Mouse (Mus musculus) heart, embryonic 15.5 days (tissue): Measurements from ENCODE around the gene Ccdc180. TPM values are rescaled to one million over a fixed set of nuclear protein-coding genes. Genes with fewer than 3 reads are reported as not detected.
A peak's percentile ranks its signal among the peaks of the same experiment; 100 is the strongest.

ENCODE experiments used
- ATAC-seq: fragments of 200-750 bp; cut with Nextera tagmentation; replicated peaks from 2 replicates; pipeline ENCODE4 v1.8.0; 2017; ENCODE audit warnings: low read depth, moderate TSS enrichment; ENCODE audit not compliant: insufficient number of reproducible peaks, insufficient read depth, low FRiP score
- H3K27ac ChIP-seq: fragments of 300-500 bp; sonication (generic); 2 replicates; pipeline ENCODE4 v1.5.1; 2015; ENCODE audit warnings: mild to moderate bottlenecking, inconsistent platforms
- H3K27me3 ChIP-seq: fragments of 300-500 bp; sonication (generic); 2 replicates; pipeline ENCODE4 v1.6.1; 2015; ENCODE audit warnings: inconsistent platforms
- H3K36me3 ChIP-seq: fragments of 300-500 bp; sonication (generic); 2 replicates; pipeline ENCODE4 v1.6.1; 2015; ENCODE audit warnings: mild to moderate bottlenecking, inconsistent platforms
- H3K4me1 ChIP-seq: fragments of 300-500 bp; sonication (generic); replicated peaks from 2 replicates; pipeline ENCODE4 v1.6.1; 2015; ENCODE audit warnings: inconsistent platforms
- H3K4me2 ChIP-seq: fragments of 300-500 bp; sonication (generic); 2 replicates; pipeline ENCODE4 v1.6.1; 2015; ENCODE audit warnings: inconsistent platforms, mild to moderate bottlenecking, moderate library complexity
- H3K4me3 ChIP-seq: fragments of 300-500 bp; sonication (generic); 2 replicates; pipeline ENCODE4 v1.5.1; 2015; ENCODE audit warnings: mild to moderate bottlenecking, inconsistent platforms
- H3K9ac ChIP-seq: fragments of 300-500 bp; sonication (generic); 2 replicates; pipeline ENCODE4 v1.6.1; 2015; ENCODE audit warnings: mild to moderate bottlenecking, inconsistent platforms
- H3K9me3 ChIP-seq: fragments of 300-500 bp; sonication (generic); replicated peaks from 2 replicates; pipeline ENCODE4 v1.6.1; 2016; ENCODE audit warnings: inconsistent platforms
- WGBS: fragments of 180-500 bp; shearing (Covaris S2); methylation state at CpG from one replicate; pipeline ENCODE4 v1.1.7; 2015; ENCODE audit warnings: mixed read lengths; 5-methylcytosine and 5-hydroxymethylcytosine counted together
- polyA plus RNA-seq: library from polyadenylated mRNA; unstranded; fragments of >200 nt; fragmentation: Nextera tagmentation; extraction: Ambion mirVana; gene quantifications from 2 replicates; pipeline ENCODE4 v1.2.1, GENCODE M21; 2015

Ccdc180 gene
- polyA plus RNA-seq, 1 experiment from 2014 or later, result 0.11 TPM

DNA sequence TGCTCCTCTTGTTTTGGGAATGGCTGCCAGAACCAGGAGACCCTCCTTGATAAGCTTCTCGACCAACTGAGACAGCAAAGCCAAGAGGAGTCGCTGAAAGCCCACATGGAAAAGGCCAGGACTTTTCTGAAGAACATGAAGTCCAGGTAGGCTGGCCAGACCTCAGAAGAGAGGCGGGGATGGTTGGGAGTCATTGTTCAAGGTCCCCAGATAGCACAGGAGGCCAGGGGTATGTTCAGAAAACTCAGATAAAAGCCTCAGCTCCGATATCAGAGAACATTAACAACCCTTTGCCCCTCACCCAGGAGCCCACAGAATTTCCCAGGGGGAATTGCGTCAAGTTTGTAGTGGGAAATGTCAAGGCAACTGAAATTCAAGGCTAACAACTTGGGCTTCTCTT is 21.2 kb downstream of the Ccdc180 start:
- Histone ChIP-seq H3K9ac (no peak overlapping the region), H3K36me3 (no peaks in the 10 kb centered on the region), H3K4me2 (no peak overlapping the region), H3K4me3 (no peak overlapping the region), H3K9me3 (no peaks in the 10 kb centered on the region), H3K27me3 (no peaks in the 10 kb centered on the region), H3K27ac (no peak overlapping the region), H3K4me1 (no peaks in the 10 kb centered on the region)
- WGBS, result 65% methylated on average over 5 of the region's 5 CpGs
- no peak for ATAC-seq

DNA sequence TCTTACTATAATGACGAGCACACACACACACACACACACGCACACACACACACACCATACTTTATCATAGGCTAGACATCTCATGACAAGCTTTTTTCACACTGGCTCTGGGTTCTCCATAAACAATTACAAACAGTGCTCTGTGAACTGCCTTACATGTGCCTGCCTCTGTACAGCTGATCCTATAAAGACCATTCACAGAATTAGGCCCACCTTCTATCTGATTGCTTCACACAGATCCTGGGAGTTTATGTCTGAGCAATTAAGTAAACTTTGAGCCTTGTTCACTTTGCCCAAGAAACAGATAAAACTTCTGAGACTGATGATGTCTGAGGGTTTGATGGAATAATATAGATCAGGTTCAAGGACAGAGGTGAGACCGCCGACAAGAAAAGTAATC is 21.8 kb downstream of the Ccdc180 start:
- H3K36me3 ChIP-seq, result no peaks in the 10 kb centered on the region

DNA sequence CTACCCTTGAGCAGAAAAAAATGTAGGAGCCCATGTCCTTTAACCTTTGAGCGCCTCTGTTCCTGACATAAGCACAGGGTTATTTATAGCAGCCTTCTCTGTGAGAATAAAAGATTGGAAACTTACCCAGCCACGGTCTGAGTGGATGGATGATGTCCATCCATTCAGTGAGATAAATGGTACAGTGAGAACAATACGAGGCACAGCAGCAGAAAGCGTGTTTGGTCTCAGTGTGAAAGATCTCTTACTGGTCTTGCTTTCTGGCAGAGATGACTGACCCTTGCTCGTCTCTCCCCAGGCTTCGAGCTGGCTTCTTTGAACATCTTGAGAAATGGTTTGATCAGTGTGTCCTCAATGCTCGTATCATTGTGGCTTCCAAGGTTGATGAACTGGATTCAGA is 27.0 kb downstream of the Ccdc180 start:
- ATAC-seq, result no peak
- H3K36me3 ChIP-seq, result no peaks in the 10 kb centered on the region
- H3K4me3 ChIP-seq, result no peak overlapping the region
- no peak overlapping the region for H3K27ac ChIP-seq
- WGBS, result 46% methylated on average over 7 of the region's 7 CpGs
- no peak overlapping the region for H3K4me2 ChIP-seq
- no peak overlapping the region for H3K9ac ChIP-seq
- H3K9me3 ChIP-seq, result no peaks in the 10 kb centered on the region
- no peaks in the 10 kb centered on the region for H3K4me1 ChIP-seq
- no peaks in the 10 kb centered on the region for H3K27me3 ChIP-seq

More for the DNA sequence above, 21.8 kb downstream of the Ccdc180 start:
- Histone ChIP-seq H3K27me3 (no peaks in the 10 kb centered on the region), H3K4me2 (no peak overlapping the region), H3K27ac (no peak overlapping the region), H3K9ac (no peak overlapping the region), H3K4me1 (no peaks in the 10 kb centered on the region), H3K9me3 (no peaks in the 10 kb centered on the region), H3K4me3 (no peak overlapping the region)
- 82% methylated on average over 4 of the region's 4 CpGs for whole genome bisulfite sequencing
- no peak for ATAC-seq

DNA sequence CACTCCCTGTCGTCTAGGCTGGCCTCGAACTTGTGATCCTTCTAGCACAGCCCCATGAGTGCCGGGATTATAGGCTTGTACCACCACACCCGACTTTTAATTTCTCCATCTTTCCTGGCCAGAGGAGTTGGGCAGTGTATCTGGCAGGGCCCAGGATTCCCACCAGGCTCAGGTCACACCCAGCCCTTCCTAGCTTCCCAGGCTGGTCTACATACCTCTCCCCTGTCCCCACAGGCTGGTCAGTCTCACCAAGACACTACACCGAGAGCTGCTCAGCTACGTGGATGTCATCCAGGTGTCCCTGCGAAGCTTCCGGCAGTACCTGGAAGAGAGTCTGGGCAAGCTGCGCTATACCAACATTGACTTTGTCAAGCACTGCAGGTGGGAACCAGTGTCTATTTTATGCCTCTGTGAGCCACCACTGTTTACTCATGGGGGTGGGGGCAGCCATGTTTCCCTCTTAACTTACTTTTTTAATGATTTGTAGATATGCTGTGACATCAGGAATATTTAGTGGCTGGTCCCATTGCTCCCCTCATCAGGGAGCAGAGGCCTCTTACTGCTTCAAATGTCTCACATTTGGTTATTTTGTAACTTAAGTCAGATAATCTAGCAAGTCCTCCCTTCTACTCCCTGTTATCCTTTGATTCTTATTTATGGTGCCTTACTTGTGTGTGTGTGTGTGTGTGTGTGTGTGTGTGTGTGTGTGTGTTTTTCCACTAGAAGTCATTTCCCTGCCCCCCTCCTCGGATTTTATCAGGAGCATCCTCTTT is 31.7 kb downstream of the Ccdc180 start:
- Histone ChIP-seq H3K4me2 (no peak overlapping the region), H3K4me3 (no peak overlapping the region), H3K4me1 (no peaks in the 10 kb centered on the region), H3K27ac (no peak overlapping the region), H3K36me3 (no peaks in the 10 kb centered on the region), H3K9me3 (no peaks in the 10 kb centered on the region), H3K9ac (no peak overlapping the region), H3K27me3 (no peaks in the 10 kb centered on the region; the same call in 1 of the 2 replicates)
- no peak for ATAC-seq
- WGBS, result 83% methylated on average over 10 of the region's 10 CpGs

DNA sequence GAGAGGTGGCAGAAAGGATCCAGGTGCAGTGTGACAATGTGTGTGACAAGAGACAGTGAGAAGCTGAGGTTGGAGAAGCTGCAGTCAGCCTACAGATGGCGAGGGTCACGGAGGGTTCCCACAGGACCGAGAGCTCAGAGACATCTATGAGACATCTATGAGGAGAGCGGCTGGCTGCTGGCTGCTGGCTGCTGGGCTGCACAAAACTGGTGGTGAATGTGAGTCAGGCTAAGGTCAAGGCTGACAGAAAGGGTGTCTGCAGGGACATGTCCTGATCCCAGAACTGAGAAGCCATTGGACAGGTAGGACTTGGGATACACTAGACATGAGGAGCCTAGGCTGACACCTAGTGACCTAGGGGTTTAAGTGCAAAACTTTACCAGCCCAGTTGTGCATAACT is 33.9 kb downstream of the Ccdc180 start:
- Histone ChIP-seq H3K27ac (no peak overlapping the region), H3K9me3 (no peaks in the 10 kb centered on the region), H3K9ac (no peak overlapping the region), H3K4me3 (no peak overlapping the region), H3K27me3 (no peaks in the 10 kb centered on the region; the same call in 1 of the 2 replicates), H3K36me3 (no peaks in the 10 kb centered on the region), H3K4me2 (no peak overlapping the region), H3K4me1 (no peaks in the 10 kb centered on the region)
- WGBS, result 78% methylated on average over 4 of the region's 4 CpGs
- ATAC-seq, result no peak

DNA sequence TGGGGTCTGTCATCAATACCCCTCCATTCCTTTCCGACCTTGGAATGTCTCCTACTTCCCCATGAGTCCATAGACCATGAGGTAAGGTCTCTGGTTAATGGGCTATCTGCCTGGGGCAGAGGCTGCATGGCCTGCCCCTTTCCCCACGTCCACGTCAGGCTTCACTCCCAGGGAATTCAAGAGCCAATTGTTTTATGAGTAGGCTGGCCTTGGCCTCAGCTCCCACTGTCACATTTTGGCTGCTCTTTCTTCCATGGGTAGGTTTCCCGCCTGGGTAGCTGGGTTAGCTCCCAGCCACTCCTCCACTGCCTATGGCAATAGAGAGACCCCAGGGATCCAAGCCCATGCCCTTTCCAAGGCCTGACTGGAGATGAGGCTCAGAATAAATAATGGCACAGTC is 38.5 kb downstream of the Ccdc180 start:
- H3K9ac ChIP-seq, result no peak overlapping the region
- no peak overlapping the region for H3K4me2 ChIP-seq
- no peaks in the 10 kb centered on the region for H3K9me3 ChIP-seq
- no peaks in the 10 kb centered on the region for H3K4me1 ChIP-seq
- no peak overlapping the region for H3K27ac ChIP-seq
- no peaks in the 10 kb centered on the region for H3K36me3 ChIP-seq
- no peak overlapping the region for H3K4me3 ChIP-seq
- 72% methylated on average over 4 of the region's 4 CpGs for WGBS
- H3K27me3 ChIP-seq, result no peaks in the 10 kb centered on the region; the same call in 1 of the 2 replicates
- ATAC-seq, result no peak

DNA sequence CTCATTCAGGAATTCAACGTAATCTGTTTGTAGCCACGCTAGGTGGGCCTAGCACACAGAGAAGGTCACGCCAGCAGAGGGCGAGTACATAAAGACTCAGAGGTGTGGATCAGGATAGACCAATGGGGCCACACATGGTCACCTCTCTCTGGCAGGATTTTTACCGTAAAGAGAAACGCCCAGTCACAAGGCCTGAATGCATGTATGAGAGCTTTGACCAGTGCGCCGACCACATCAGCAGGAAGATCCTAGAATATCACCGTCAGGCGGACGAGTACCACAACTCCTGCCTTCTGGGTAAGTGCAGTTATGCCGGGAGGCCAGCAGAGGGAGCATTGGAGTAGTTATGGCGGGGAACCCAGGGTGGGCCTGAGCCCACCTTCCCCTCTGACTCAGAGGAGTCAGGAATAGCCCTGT is 51.5 kb downstream of the Ccdc180 start:
- Histone ChIP-seq H3K4me2 (peak overlapping the region; percentile 42; the same call in 1 of the 2 replicates), H3K4me3 (no peak overlapping the region)
- peak; percentile 64; the same call in 1 of the 2 replicates for ATAC-seq

DNA sequence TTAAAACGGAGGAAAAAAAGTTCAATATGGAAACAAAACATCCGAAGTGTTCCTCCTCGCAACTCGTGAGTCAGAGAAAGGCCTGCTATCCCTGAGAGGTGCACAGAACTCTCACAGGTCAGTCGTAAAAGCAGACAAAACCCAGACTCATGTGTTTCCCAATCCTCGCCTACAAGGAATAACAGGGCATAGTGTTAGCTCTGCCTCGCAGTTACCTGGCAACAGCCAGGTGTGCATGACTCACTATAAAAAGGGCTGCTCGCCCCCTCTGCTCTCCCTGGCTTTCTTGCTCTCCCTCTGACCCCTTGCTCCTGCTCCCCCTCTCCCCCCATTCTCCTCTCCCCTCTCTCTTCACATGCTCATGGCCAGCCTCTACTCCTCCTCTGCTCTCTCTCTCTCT is 57.6 kb downstream of the Ccdc180 start:
- no peaks in the 10 kb centered on the region for H3K36me3 ChIP-seq
- no peak overlapping the region for H3K4me2 ChIP-seq
- H3K9ac ChIP-seq, result no peak overlapping the region
- no peak for ATAC-seq
- H3K4me3 ChIP-seq, result no peak overlapping the region
- no peaks in the 10 kb centered on the region for H3K27me3 ChIP-seq
- no peak overlapping the region for H3K27ac ChIP-seq
- H3K4me1 ChIP-seq, result peaks cover 11% of the 10 kb centered on the region
- WGBS, result 74% methylated on average over 8 of the region's 8 CpGs
- no peaks in the 10 kb centered on the region for H3K9me3 ChIP-seq

More for the DNA sequence above, 51.5 kb downstream of the Ccdc180 start:
- no peaks in the 10 kb centered on the region for H3K27me3 ChIP-seq
- H3K27ac ChIP-seq, result no peak overlapping the region
- H3K9ac ChIP-seq, result no peak overlapping the region
- 22% methylated on average over 13 of the region's 13 CpGs for WGBS
- no peaks in the 10 kb centered on the region for H3K36me3 ChIP-seq
- H3K4me1 ChIP-seq, result peaks cover 5% of the 10 kb centered on the region; the same call in 1 of the 2 replicates
- no peaks in the 10 kb centered on the region for H3K9me3 ChIP-seq

DNA sequence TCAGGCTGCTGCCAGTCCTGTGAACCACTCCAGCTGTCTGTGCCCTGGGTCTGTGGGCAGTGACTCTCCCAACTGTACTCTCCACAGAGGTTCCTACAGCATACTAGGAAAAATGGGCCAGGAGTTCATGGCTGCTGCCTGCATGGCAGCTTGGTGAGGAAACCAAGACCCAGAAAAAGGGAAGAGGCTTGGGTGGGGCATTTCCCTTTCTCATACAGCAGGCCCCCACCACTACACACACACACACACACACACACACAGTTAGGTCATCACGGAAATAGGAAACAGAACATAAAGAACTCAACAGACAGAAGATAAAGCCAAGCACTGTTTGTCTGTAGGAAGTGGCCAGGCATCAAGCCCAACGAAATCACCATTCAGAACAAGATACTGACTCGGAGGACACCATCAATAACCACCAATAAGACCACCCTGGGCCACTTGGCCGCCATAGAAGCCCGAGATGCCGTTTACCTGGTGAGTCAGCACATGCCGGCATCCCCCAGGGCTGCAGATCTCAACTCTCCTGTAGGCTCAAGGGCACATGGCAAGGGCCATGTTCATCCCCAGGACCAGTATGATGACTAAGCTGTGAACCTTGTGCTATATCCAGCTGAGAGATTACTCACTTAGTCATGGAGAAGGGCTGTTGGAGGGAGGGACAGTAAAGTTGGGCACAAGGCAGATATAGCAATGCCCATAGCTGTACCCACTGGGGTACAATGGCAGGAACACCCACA is 59.2 kb downstream of the Ccdc180 start:
- no peak overlapping the region for H3K4me2 ChIP-seq
- no peaks in the 10 kb centered on the region for H3K36me3 ChIP-seq
- H3K4me3 ChIP-seq, result no peak overlapping the region
- no peaks in the 10 kb centered on the region for H3K27me3 ChIP-seq
- no peak; the same call in 1 of the 2 replicates for ATAC-seq
- WGBS, result 74% methylated on average over 7 of the region's 7 CpGs
- H3K27ac ChIP-seq, result no peak overlapping the region; the same call in 1 of the 2 replicates
- H3K4me1 ChIP-seq, result peaks cover 11% of the 10 kb centered on the region
- no peak overlapping the region for H3K9ac ChIP-seq
- no peaks in the 10 kb centered on the region for H3K9me3 ChIP-seq

DNA sequence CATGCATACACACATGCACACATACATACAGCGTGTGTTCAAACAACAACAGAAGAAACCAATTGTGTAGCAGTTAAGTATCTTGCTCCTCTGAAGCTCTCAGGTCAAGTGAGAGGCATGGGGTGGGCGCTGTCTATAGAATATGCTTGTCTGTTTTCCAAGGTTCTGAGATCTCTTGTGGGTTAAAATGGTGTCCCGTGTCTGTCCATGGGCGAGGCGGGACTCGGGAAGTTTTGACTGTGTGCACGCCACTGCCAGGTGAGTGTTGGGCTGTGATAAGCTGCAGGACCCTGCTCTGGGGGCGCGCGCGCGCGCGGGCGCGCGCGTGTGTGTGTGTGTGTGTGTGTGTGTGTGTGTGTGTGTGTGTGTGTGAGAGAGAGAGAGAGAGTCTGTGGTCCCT is 61.7 kb downstream of the Ccdc180 start:
- no peak overlapping the region for H3K27ac ChIP-seq
- H3K27me3 ChIP-seq, result no peaks in the 10 kb centered on the region
- H3K36me3 ChIP-seq, result no peaks in the 10 kb centered on the region
- no peak overlapping the region for H3K4me2 ChIP-seq
- no peaks in the 10 kb centered on the region for H3K9me3 ChIP-seq
- no peak overlapping the region for H3K9ac ChIP-seq
- H3K4me3 ChIP-seq, result no peak overlapping the region
- whole genome bisulfite sequencing, result 95% methylated on average over 18 of the region's 18 CpGs
- peaks cover 11% of the 10 kb centered on the region for H3K4me1 ChIP-seq
- no peak for ATAC-seq

DNA sequence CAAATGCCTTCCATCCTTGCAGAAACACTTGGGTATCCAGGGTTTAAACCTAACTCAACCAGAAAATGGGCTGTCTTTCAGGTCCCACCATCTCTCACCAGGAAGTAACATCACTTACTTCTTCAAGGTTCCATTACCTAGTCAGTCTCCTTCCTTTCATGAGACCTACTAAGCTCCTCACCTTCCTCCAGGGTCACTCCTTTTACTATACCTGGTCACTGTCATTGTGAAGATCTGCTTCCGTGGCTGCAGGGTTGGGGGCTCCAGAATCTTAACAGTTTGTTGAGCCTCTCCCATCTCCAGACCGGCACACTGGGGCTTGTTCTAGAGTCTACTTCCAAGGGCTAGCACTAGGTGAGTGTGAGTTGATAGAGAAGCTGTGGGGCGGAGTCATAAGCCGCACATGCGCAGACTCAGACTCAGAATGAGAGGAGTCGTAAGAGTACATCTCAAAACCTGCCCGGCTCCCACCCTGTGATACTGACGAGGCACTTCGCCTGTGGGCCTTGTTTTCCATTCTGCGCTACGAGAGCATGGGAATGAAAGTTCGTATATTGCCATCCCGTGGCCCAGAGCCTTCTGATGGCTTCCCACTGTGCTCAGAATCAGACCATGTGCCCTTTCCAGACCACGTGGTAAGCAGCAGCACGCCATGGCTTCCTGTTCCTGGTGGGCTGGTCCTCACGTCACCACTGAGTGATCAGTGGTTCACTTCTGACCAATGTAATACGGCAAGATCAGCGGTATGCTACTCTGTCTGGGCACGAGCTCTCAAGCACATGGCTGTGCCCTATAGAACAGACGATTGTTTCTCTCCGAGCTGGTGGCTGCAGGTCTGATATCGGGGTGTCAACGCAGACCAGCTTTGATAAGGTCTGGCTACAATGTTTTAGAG is 63.2 kb downstream of the Ccdc180 start:
- Histone ChIP-seq H3K4me3 (no peak overlapping the region), H3K27me3 (no peaks in the 10 kb centered on the region), H3K9ac (no peak overlapping the region), H3K36me3 (no peaks in the 10 kb centered on the region), H3K9me3 (no peaks in the 10 kb centered on the region), H3K4me1 (peaks cover 11% of the 10 kb centered on the region), H3K4me2 (no peak overlapping the region), H3K27ac (no peak overlapping the region)
- no peak for ATAC-seq
- WGBS, result 85% methylated on average over 23 of the region's 23 CpGs
